Mouse (Mus musculus): ENCODE results near the gene Npas3. TPM values are rescaled to one million over a fixed set of nuclear protein-coding genes. Genes with fewer than 3 reads are reported as not detected.

Npas3 gene
- polyA plus RNA-seq, 1 experiment from 2014 or later: 27.9 TPM

- Histone ChIP-seq H3K36me3 (ENCODE audit: control insufficient read depth, insufficient read depth, low read length) (no peaks in the 10 kb centered on the region), H3K9me3 (replicated peaks; ENCODE audit: control insufficient read depth, low read length, poor library complexity, severe bottlenecking) (no peaks in the 10 kb centered on the region), H3K4me2 (ENCODE audit: low read length) (no peak overlapping the region), H3K27me3 (ENCODE audit: control insufficient read depth, insufficient read depth, low read depth, low read length) (no peaks in the 10 kb centered on the region), H3K4me3 (ENCODE audit: low read depth, low read length) (no peak overlapping the region), H3K4me1 (ENCODE audit: control insufficient read depth, insufficient read depth, low read length) (peaks cover 3% of the 10 kb centered on the region), H3K9ac (ENCODE audit: low read depth, low read length) (no peak overlapping the region), H3K27ac (ENCODE audit: low read length) (no peak overlapping the region)
- no peak for ATAC-seq
- WGBS: 90% methylated on average over 4 of the region's 4 CpGs
Observed at GRCm38 (mm10) chr12:53819982-53820381, 571.5 kb downstream of the Npas3 start.

- no peak overlapping the region for H3K4me2 ChIP-seq (ENCODE audit: low read length)
- no peaks in the 10 kb centered on the region for H3K27me3 ChIP-seq (ENCODE audit: control insufficient read depth, insufficient read depth, low read depth, low read length)
- peaks cover 14% of the 10 kb centered on the region for H3K4me1 ChIP-seq (ENCODE audit: control insufficient read depth, insufficient read depth, low read length)
- no peak overlapping the region for H3K9ac ChIP-seq (ENCODE audit: low read depth, low read length)
- no peak overlapping the region for H3K27ac ChIP-seq (ENCODE audit: low read length)
- H3K36me3 ChIP-seq (ENCODE audit: control insufficient read depth, insufficient read depth, low read length): no peaks in the 10 kb centered on the region
- ATAC-seq: no peak
- WGBS: 59% methylated on average over 4 of the region's 4 CpGs
- no peak overlapping the region for H3K4me3 ChIP-seq (ENCODE audit: low read depth, low read length)
- no peaks in the 10 kb centered on the region for H3K9me3 ChIP-seq (replicated peaks; ENCODE audit: control insufficient read depth, low read length, poor library complexity, severe bottlenecking)
Observed at GRCm38 (mm10) chr12:53822881-53823280, 574.4 kb downstream of the Npas3 start.

GRCm38 (mm10) chr12:53825251-53825650, 576.8 kb downstream of the Npas3 start:
- Histone ChIP-seq H3K27ac (ENCODE audit: low read length) (no peak overlapping the region), H3K36me3 (ENCODE audit: control insufficient read depth, insufficient read depth, low read length) (no peaks in the 10 kb centered on the region), H3K9me3 (replicated peaks; ENCODE audit: control insufficient read depth, low read length, poor library complexity, severe bottlenecking) (no peaks in the 10 kb centered on the region), H3K4me1 (ENCODE audit: control insufficient read depth, insufficient read depth, low read length) (peaks cover 14% of the 10 kb centered on the region), H3K4me2 (ENCODE audit: low read length) (no peak overlapping the region), H3K27me3 (ENCODE audit: control insufficient read depth, insufficient read depth, low read depth, low read length) (no peaks in the 10 kb centered on the region), H3K4me3 (ENCODE audit: low read depth, low read length) (no peak overlapping the region), H3K9ac (ENCODE audit: low read depth, low read length) (no peak overlapping the region)
- ATAC-seq: no peak

GRCm38 (mm10) chr12:53825898-53826605, 577.6 kb downstream of the Npas3 start:
- no peak overlapping the region for H3K4me2 ChIP-seq (ENCODE audit: low read length)
- 48% methylated on average over 12 of the region's 12 CpGs for WGBS
- H3K4me1 ChIP-seq (ENCODE audit: control insufficient read depth, insufficient read depth, low read length): peaks cover 14% of the 10 kb centered on the region
- no peaks in the 10 kb centered on the region for H3K27me3 ChIP-seq (ENCODE audit: control insufficient read depth, insufficient read depth, low read depth, low read length)
- 0 out of 2 replicates have a peak, but pooled peaks have one; percentile 14 for ATAC-seq
- H3K27ac ChIP-seq (ENCODE audit: low read length): no peak overlapping the region; the same call in 1 of the 2 replicates
- H3K4me3 ChIP-seq (ENCODE audit: low read depth, low read length): no peak overlapping the region
- H3K36me3 ChIP-seq (ENCODE audit: control insufficient read depth, insufficient read depth, low read length): no peaks in the 10 kb centered on the region
- H3K9ac ChIP-seq (ENCODE audit: low read depth, low read length): no peak overlapping the region
- H3K9me3 ChIP-seq (replicated peaks; ENCODE audit: control insufficient read depth, low read length, poor library complexity, severe bottlenecking): no peaks in the 10 kb centered on the region

- no peak overlapping the region; the same call in 1 of the 2 replicates for H3K27ac ChIP-seq (ENCODE audit: low read length)
- no peaks in the 10 kb centered on the region for H3K9me3 ChIP-seq (replicated peaks; ENCODE audit: control insufficient read depth, low read length, poor library complexity, severe bottlenecking)
- H3K9ac ChIP-seq (ENCODE audit: low read depth, low read length): no peak overlapping the region
- H3K4me1 ChIP-seq (ENCODE audit: control insufficient read depth, insufficient read depth, low read length): peaks cover 14% of the 10 kb centered on the region
- no peaks in the 10 kb centered on the region for H3K27me3 ChIP-seq (ENCODE audit: control insufficient read depth, insufficient read depth, low read depth, low read length)
- no peak overlapping the region for H3K4me3 ChIP-seq (ENCODE audit: low read depth, low read length)
- 61% methylated on average over 3 of the region's 3 CpGs for WGBS
- no peaks in the 10 kb centered on the region for H3K36me3 ChIP-seq (ENCODE audit: control insufficient read depth, insufficient read depth, low read length)
- no peak for ATAC-seq
- H3K4me2 ChIP-seq (ENCODE audit: low read length): no peak overlapping the region
Observed at GRCm38 (mm10) chr12:53826812-53827211, 578.3 kb downstream of the Npas3 start.

GRCm38 (mm10) chr12:53832590-53832989, 584.1 kb downstream of the Npas3 start:
- no peak overlapping the region for H3K9ac ChIP-seq (ENCODE audit: low read depth, low read length)
- 49% methylated on average over 6 of the region's 6 CpGs for WGBS
- 0 out of 2 replicates have a peak overlapping the region, but pooled peaks have one; percentile 9 for H3K27ac ChIP-seq (ENCODE audit: low read length)
- no peaks in the 10 kb centered on the region for H3K27me3 ChIP-seq (ENCODE audit: control insufficient read depth, insufficient read depth, low read depth, low read length)
- no peak overlapping the region for H3K4me3 ChIP-seq (ENCODE audit: low read depth, low read length)
- no peak overlapping the region for H3K4me2 ChIP-seq (ENCODE audit: low read length)
- peaks cover 16% of the 10 kb centered on the region for H3K4me1 ChIP-seq (ENCODE audit: control insufficient read depth, insufficient read depth, low read length)
- no peaks in the 10 kb centered on the region for H3K9me3 ChIP-seq (replicated peaks; ENCODE audit: control insufficient read depth, low read length, poor library complexity, severe bottlenecking)
- no peak for ATAC-seq
- no peaks in the 10 kb centered on the region for H3K36me3 ChIP-seq (ENCODE audit: control insufficient read depth, insufficient read depth, low read length)

GRCm38 (mm10) chr12:53833348-53833747, 584.9 kb downstream of the Npas3 start:
- Histone ChIP-seq H3K9me3 (replicated peaks; ENCODE audit: control insufficient read depth, low read length, poor library complexity, severe bottlenecking) (no peaks in the 10 kb centered on the region), H3K9ac (ENCODE audit: low read depth, low read length) (no peak overlapping the region), H3K27me3 (ENCODE audit: control insufficient read depth, insufficient read depth, low read depth, low read length) (no peaks in the 10 kb centered on the region), H3K4me1 (ENCODE audit: control insufficient read depth, insufficient read depth, low read length) (peaks cover 24% of the 10 kb centered on the region), H3K27ac (ENCODE audit: low read length) (no peak overlapping the region), H3K4me2 (ENCODE audit: low read length) (no peak overlapping the region), H3K4me3 (ENCODE audit: low read depth, low read length) (no peak overlapping the region), H3K36me3 (ENCODE audit: control insufficient read depth, insufficient read depth, low read length) (no peaks in the 10 kb centered on the region)
- ATAC-seq: no peak
- WGBS: 84% methylated on average over 2 of the region's 2 CpGs

GRCm38 (mm10) chr12:53836031-53836790, 587.7 kb downstream of the Npas3 start:
- WGBS: 72% methylated on average over 27 of the region's 27 CpGs
- H3K4me2 ChIP-seq (ENCODE audit: low read length): no peak overlapping the region
- peaks cover 34% of the 10 kb centered on the region for H3K4me1 ChIP-seq (ENCODE audit: control insufficient read depth, insufficient read depth, low read length)
- no peaks in the 10 kb centered on the region for H3K36me3 ChIP-seq (ENCODE audit: control insufficient read depth, insufficient read depth, low read length)
- H3K4me3 ChIP-seq (ENCODE audit: low read depth, low read length): no peak overlapping the region
- H3K9me3 ChIP-seq (replicated peaks; ENCODE audit: control insufficient read depth, low read length, poor library complexity, severe bottlenecking): no peaks in the 10 kb centered on the region
- H3K27ac ChIP-seq (ENCODE audit: low read length): no peak overlapping the region
- no peaks in the 10 kb centered on the region for H3K27me3 ChIP-seq (ENCODE audit: control insufficient read depth, insufficient read depth, low read depth, low read length)
- ATAC-seq: no peak
- no peak overlapping the region for H3K9ac ChIP-seq (ENCODE audit: low read depth, low read length)

GRCm38 (mm10) chr12:53837408-53837807, 588.9 kb downstream of the Npas3 start:
- no peak for ATAC-seq
- Histone ChIP-seq H3K9ac (ENCODE audit: low read depth, low read length) (no peak overlapping the region), H3K4me1 (ENCODE audit: control insufficient read depth, insufficient read depth, low read length) (peaks cover 41% of the 10 kb centered on the region), H3K4me3 (ENCODE audit: low read depth, low read length) (no peak overlapping the region), H3K9me3 (replicated peaks; ENCODE audit: control insufficient read depth, low read length, poor library complexity, severe bottlenecking) (no peaks in the 10 kb centered on the region), H3K4me2 (ENCODE audit: low read length) (no peak overlapping the region), H3K27ac (ENCODE audit: low read length) (no peak overlapping the region), H3K27me3 (ENCODE audit: control insufficient read depth, insufficient read depth, low read depth, low read length) (no peaks in the 10 kb centered on the region), H3K36me3 (ENCODE audit: control insufficient read depth, insufficient read depth, low read length) (no peaks in the 10 kb centered on the region)
- WGBS: 57% methylated on average over 15 of the region's 15 CpGs

Data from midbrain, embryonic 16.5 days (tissue).